Mouse (Mus musculus) liver, embryonic 14.5 days (tissue): ENCODE measurements at regions not wholly inside any gene's neighbourhood (a gene's known extent, or its start where the extent isn't known, plus 50 kb on each side); places are given as distances from the start of the nearest gene placed in this dataset.

Experiments used
- CTCF ChIP-seq: IDR thresholded peaks from 2 replicates; pipeline ENCODE4 v1.5.1; 2016; ENCODE audit warnings: antibody characterized with exemption, low read depth, control low read depth
- EP300 ChIP-seq: IDR thresholded peaks from 2 replicates; pipeline ENCODE4 v1.6.1; 2016; ENCODE audit warnings: antibody characterized with exemption, low read depth

DNA sequence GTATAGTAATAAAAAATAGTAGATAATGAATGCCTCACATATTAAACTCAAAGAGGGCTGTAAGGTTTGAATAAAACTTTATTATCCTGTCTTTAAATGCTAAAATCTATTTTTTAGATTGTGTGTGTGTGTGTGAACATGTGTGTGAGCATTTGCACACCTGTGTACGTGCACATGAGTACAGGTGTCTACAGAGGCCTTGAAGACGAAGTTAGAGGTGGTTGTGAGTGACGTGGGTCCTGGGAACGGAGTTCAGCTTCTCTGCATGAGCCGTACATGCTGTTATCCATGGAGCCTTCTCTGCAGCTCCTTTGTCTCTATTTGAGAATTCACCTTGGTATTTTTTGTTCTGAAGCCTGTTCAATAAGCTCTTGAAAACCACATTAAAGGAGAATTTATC is 129.8 kb upstream of the Hmgn3 start:
- TF ChIP-seq EP300 (no peak), CTCF (no peak)
